Mouse (Mus musculus) C2C12 (cell line): ENCODE results near the gene Tm6sf1. TPM values are rescaled to one million over a fixed set of nuclear protein-coding genes. Genes with fewer than 3 reads are reported as not detected.

ENCODE experiments used
- H3K27me3 ChIP-seq: one replicate; pipeline ENCODE4 v1.6.1; 2011; ENCODE audit not compliant: control insufficient read depth, insufficient read depth, insufficient read length
- H3K36me3 ChIP-seq: one replicate; pipeline ENCODE4 v1.6.1; 2011; ENCODE audit not compliant: control insufficient read depth, insufficient read depth
- H3K4me3 ChIP-seq: one replicate; pipeline ENCODE4 v1.5.1; 2011; ENCODE audit warnings: mild to moderate bottlenecking, control low read depth; ENCODE audit not compliant: poor library complexity, insufficient read depth, severe bottlenecking
- H3K79me2 ChIP-seq: one replicate; pipeline ENCODE4 v1.6.1; 2011; ENCODE audit not compliant: control insufficient read depth, insufficient read depth
- H3K79me3 ChIP-seq: one replicate; pipeline ENCODE4 v1.6.1; 2011; ENCODE audit warnings: low read depth, control low read depth
- H3ac ChIP-seq: one replicate; pipeline ENCODE3; 2011; ENCODE audit warnings: low read depth; ENCODE audit not compliant: control insufficient read depth, insufficient read length
- CEBPB ChIP-seq: IDR thresholded peaks from one replicate; pipeline ENCODE4 v1.6.1; 2011; ENCODE audit warnings: low read depth, mild to moderate bottlenecking, control low read depth, moderate library complexity
- CTCF ChIP-seq: IDR thresholded peaks from one replicate; pipeline ENCODE4 v1.5.1; 2011; ENCODE audit not compliant: control insufficient read depth, insufficient read depth, insufficient read length
- FOSL1 ChIP-seq: IDR thresholded peaks from one replicate; pipeline ENCODE4 v1.8.0; 2011; ENCODE audit warnings: mild to moderate bottlenecking, low read length; ENCODE audit not compliant: poor library complexity, insufficient read depth, severe bottlenecking
- MAX ChIP-seq: IDR thresholded peaks from one replicate; pipeline ENCODE4 v1.6.1; 2011; ENCODE audit warnings: mild to moderate bottlenecking, control low read depth
- MYOD1 ChIP-seq: IDR thresholded peaks from one replicate; pipeline ENCODE4 v1.6.1; 2011; ENCODE audit warnings: low read depth; ENCODE audit not compliant: control insufficient read depth, insufficient read length
- MYOG ChIP-seq: IDR thresholded peaks from one replicate; pipeline ENCODE4 v1.6.1; 2011; ENCODE audit not compliant: control insufficient read depth, insufficient read length; ENCODE audit errors: extremely low read depth
- USF1 ChIP-seq: IDR thresholded peaks from one replicate; pipeline ENCODE4 v1.6.1; 2011; ENCODE audit warnings: low read depth, mild to moderate bottlenecking, control low read depth, moderate library complexity
- polyA plus RNA-seq: library from polyadenylated mRNA; unstranded; fragments of >200 nt; fragmentation: generic; extraction: Trizol; gene quantifications from one replicate; pipeline ENCODE4 v1.2.1, GENCODE M21; 2012; ENCODE audit warnings: missing spikeins

Tm6sf1 gene
- polyA plus RNA-seq, 1 experiment: 0.05 TPM

DNA sequence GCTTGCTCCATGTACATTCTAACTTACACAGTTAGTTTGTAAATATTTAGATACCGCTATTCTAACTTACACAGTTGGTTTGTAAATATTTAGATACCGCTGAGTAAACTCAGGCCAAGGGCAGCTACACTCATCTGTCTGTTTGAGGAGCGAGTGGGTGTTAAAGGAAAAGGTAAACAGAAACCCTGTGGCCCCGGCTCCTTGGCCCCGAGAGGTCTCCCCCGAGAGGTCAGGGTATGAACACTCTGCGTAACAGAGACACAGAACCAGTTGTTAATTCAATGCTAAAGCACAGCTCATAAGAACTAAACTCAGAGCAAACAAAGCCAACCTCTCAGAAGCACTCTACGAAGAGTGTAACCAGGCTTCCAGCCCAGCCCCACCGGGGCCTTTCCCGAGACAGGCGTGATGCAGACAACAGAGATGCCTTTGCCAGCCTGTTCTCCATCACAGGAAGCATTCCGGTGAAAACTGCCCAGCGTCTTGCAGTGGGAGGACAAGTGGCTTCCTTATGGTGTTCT, 13.8 kb downstream of the Tm6sf1 start:
- Histone ChIP-seq H3ac (no peak overlapping the region), H3K79me3 (no peaks in the 10 kb centered on the region), H3K27me3 (peaks cover 3% of the 10 kb centered on the region), H3K36me3 (no peaks in the 10 kb centered on the region), H3K79me2 (no peaks in the 10 kb centered on the region), H3K4me3 (no peak overlapping the region)
- TF ChIP-seq MYOG (no peak), FOSL1 (no peak), CTCF (no peak), USF1 (no peak), MAX (no peak), MYOD1 (no peak), CEBPB (no peak)

DNA sequence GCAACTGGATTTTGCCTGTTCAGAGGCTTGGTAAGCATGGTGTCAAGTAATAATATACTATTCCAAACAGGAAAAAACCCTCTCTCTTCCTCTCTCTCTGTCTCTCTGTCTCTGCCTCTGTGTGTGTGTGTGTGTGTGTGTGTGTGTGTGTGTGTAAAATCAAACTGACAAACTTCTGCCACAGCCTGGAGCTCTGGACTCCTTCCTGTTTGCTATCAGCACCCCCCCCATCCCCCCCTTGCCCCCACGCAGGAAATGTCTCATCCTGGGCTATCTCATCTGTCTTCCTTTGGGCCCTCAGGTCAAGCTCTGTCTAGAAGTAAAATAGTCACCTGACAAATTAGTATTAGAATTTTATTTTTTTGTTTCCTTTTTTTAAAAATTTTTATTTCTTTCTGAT, 15.0 kb downstream of the Tm6sf1 start:
- no peak overlapping the region for H3K4me3 ChIP-seq
- H3K79me3 ChIP-seq: no peaks in the 10 kb centered on the region
- TF ChIP-seq FOSL1: no peak
- TF ChIP-seq MYOG: no peak
- no peak for TF ChIP-seq CTCF
- no peak for TF ChIP-seq USF1
- no peak for TF ChIP-seq CEBPB
- no peak for TF ChIP-seq MYOD1
- TF ChIP-seq MAX: no peak
- H3ac ChIP-seq: no peak overlapping the region
- H3K36me3 ChIP-seq: no peaks in the 10 kb centered on the region
- H3K27me3 ChIP-seq: peaks cover 15% of the 10 kb centered on the region
- H3K79me2 ChIP-seq: no peaks in the 10 kb centered on the region

GRCm38 (mm10) chr7:81874636-81875035, 15.8 kb downstream of the Tm6sf1 start:
- TF ChIP-seq USF1 (no peak), CEBPB (no peak), MAX (no peak), CTCF (no peak), MYOG (no peak), FOSL1 (no peak), MYOD1 (no peak)
- H3K27me3 ChIP-seq: peaks cover 15% of the 10 kb centered on the region

DNA sequence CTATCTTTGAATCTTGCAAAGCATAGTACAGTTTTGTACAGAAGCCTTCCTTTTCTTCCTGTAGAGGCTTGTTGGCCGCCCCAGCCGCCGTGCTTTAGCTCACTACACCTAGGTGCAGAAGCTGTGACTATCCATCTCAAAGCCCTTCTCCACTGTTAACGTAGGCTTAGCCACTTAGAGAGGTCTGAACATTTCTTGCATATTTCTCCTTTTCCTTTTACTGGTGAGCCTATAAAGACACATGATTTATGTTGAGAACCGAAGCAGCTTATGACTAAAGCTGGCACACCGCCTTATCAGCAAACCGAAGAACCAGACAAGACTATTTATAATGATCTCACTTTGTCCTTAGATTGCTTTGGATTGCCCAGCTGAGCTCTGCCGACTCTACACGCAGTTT, 16.6 kb downstream of the Tm6sf1 start:
- no peak overlapping the region for H3K4me3 ChIP-seq
- H3ac ChIP-seq: no peak overlapping the region
- H3K79me3 ChIP-seq: no peaks in the 10 kb centered on the region
- no peaks in the 10 kb centered on the region for H3K79me2 ChIP-seq
- no peaks in the 10 kb centered on the region for H3K36me3 ChIP-seq
- TF ChIP-seq CEBPB: no peak
- H3K27me3 ChIP-seq: peaks cover 15% of the 10 kb centered on the region

More at GRCm38 (mm10) chr7:81874636-81875035, 15.8 kb downstream of the Tm6sf1 start:
- H3ac ChIP-seq: no peak overlapping the region
- H3K4me3 ChIP-seq: no peak overlapping the region
- no peaks in the 10 kb centered on the region for H3K79me3 ChIP-seq
- H3K79me2 ChIP-seq: no peaks in the 10 kb centered on the region
- no peaks in the 10 kb centered on the region for H3K36me3 ChIP-seq

DNA sequence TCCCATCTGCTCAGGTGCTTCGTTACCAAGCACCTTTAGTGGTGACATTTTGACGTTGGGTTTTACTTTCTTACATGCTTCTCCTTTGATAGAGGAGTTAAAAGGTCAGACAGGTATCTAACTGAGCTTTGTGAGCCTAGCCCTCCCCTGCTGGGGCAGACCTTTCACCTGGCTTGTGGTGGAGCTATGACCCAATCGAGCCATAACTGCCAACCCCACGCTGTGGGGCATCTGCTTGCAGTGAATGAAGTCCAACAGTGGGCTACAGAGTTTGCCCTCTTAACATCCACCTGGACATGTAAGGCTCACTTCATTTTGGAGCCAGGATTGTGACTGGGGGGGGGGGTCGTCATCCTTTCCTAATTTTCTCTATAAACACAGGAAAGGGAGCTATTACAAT, 21.5 kb downstream of the Tm6sf1 start:
- Histone ChIP-seq H3K27me3 (peaks cover 15% of the 10 kb centered on the region), H3ac (no peak overlapping the region), H3K79me2 (no peaks in the 10 kb centered on the region), H3K36me3 (no peaks in the 10 kb centered on the region), H3K4me3 (no peak overlapping the region), H3K79me3 (no peaks in the 10 kb centered on the region)
- TF ChIP-seq MYOD1 (no peak), CEBPB (no peak), CTCF (no peak), USF1 (no peak), MAX (no peak), FOSL1 (no peak), MYOG (no peak)

DNA sequence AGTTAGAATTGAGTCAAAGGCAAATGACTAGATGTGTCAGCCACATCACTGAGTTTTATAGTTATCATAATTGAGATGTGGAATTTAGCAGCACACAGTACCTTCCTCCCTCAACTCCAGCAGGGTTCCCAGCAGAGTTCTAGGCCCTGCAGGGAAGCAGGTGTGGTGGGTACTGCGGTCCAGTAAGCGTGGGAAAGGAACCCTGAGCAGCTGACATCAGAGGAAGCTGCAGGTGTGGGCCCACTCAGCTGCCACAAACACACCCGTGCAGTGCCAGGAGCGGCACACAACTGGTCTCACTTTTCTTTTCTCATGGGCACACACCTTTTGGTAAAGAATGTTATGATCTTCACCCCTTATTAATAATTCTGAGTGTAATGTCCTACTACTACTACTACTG, 22.0 kb downstream of the Tm6sf1 start:
- H3K79me2 ChIP-seq: no peaks in the 10 kb centered on the region
- no peak for TF ChIP-seq MYOD1
- TF ChIP-seq MAX: no peak
- H3K27me3 ChIP-seq: peaks cover 15% of the 10 kb centered on the region
- no peaks in the 10 kb centered on the region for H3K79me3 ChIP-seq
- no peak overlapping the region for H3K4me3 ChIP-seq
- H3K36me3 ChIP-seq: no peaks in the 10 kb centered on the region
- no peak overlapping the region for H3ac ChIP-seq
